Mouse (Mus musculus): Measurements from ENCODE around the gene 2810006K23Rik. TPM values are rescaled to one million over a fixed set of nuclear protein-coding genes. Genes with fewer than 3 reads are reported as not detected.

2810006K23Rik gene
- polyA plus RNA-seq (2015; fragmentation: Nextera tagmentation; extraction: Ambion mirVana), result 13.7 and 15.7 TPM in 2 replicates

DNA sequence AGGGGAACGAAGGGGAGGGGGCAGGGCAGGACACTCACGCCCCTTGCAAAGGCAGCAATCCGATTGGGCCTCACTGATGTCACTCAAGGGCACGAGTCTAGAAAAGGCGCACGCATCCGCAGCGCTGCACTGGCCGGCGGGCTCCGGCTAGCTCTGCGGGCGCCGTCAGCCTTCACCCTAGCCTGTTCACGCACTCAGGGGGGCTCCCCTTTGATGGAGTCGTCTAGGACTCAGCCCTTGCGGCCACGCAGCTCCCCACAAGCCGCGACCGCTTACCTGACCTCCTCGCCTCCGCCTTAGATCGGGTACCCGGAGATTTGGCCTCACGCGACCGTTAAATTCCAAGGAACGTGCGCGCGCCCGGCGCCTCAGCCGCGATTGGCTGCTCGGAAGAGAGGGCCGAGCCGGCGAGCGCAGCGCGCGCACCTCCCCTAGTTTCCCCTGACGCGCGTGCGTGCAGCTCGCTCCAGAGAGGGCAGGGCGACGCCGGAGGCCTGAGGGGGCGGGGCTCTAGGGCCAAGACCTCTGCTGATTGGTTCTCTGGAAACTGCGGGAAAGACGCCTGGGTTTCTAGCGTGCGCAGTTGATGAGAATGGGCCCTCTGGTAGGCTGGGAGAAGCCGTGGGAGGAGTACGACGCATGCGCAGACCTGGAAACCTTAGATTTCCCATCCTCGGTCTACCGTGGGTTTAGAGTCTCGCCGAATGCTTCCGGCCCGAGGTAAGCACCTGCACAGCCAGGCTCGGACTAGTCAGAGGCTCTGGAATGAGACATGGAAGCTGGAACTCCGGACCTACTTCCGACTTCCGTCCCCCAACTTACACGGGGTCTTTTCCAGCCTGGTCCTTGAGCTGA lies at the start of gene 2810006K23Rik, which contains the start of gene Mphosph9:
TSS of gene 2810006K23Rik (plus strand) at position 580 of the 855 bp plus-strand sequence.
TSS of gene Mphosph9 (minus strand) at position 463 of the 855 bp plus-strand sequence.

DNA sequence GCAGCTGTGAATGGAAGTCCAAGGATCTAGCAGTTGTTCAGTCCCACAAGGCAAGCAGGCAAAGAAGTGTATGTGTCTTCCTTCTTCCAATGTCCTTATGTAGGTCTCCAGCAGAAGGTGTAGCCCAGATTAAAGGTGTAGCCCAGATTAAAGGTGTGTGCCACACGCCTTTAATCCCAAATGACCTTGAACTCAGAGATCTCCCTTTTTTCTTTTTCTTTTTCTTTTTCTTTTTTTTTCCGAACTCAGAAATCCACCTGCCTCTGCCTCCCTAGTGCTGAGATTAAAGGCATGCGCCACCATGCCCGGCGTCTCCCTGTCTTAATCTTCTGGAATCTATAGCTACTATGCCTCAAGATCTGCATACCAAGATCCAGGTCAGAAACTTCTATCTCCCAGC lies 35.1 kb downstream of the 2810006K23Rik start, which contains the start of gene Cdk2ap1:
TSS of gene Cdk2ap1 (minus strand) at position 101 of the 400 bp plus-strand sequence.

Other genes with a start within 250 kb of the 2810006K23Rik start
- gene Abcb9, start 232.3 kb upstream of the 2810006K23Rik start, polyA plus RNA-seq (2015; fragmentation: Nextera tagmentation; extraction: Ambion mirVana), result 2.7 and 3.5 TPM in 2 replicates
- gene Ogfod2, start 215.8 kb upstream of the 2810006K23Rik start, polyA plus RNA-seq (2015; fragmentation: Nextera tagmentation; extraction: Ambion mirVana), result 29.7 and 52.4 TPM in 2 replicates
- gene Arl6ip4, start 212.0 kb upstream of the 2810006K23Rik start, polyA plus RNA-seq (2015; fragmentation: Nextera tagmentation; extraction: Ambion mirVana), result 82.9 and 100 TPM in 2 replicates
- gene Pitpnm2, start 78.3 kb upstream of the 2810006K23Rik start, polyA plus RNA-seq (2015; fragmentation: Nextera tagmentation; extraction: Ambion mirVana), result 3.2 and 3.3 TPM in 2 replicates
- 5.1 and 5.5 TPM in 2 replicates for gene Mphosph9, start 117 bp upstream of the 2810006K23Rik start, polyA plus RNA-seq (2015; fragmentation: Nextera tagmentation; extraction: Ambion mirVana)
- 91.9 and 124 TPM in 2 replicates for gene Cdk2ap1, start 35.0 kb downstream of the 2810006K23Rik start, polyA plus RNA-seq (2015; fragmentation: Nextera tagmentation; extraction: Ambion mirVana)
- gene Sbno1, start 97.9 kb downstream of the 2810006K23Rik start, polyA plus RNA-seq (2015; fragmentation: Nextera tagmentation; extraction: Ambion mirVana), result 32.4 and 48.5 TPM in 2 replicates
- gene Kmt5a, start 111.8 kb downstream of the 2810006K23Rik start, polyA plus RNA-seq (2015; fragmentation: Nextera tagmentation; extraction: Ambion mirVana), result 35.3 and 63.5 TPM in 2 replicates
- 43.9 and 45.9 TPM in 2 replicates for gene Rilpl2, start 150.3 kb downstream of the 2810006K23Rik start, polyA plus RNA-seq (2015; fragmentation: Nextera tagmentation; extraction: Ambion mirVana)
- 10.2 and 10.6 TPM in 2 replicates for gene Snrnp35, start 155.0 kb downstream of the 2810006K23Rik start, polyA plus RNA-seq (2015; fragmentation: Nextera tagmentation; extraction: Ambion mirVana)
- gene Rilpl1, start 203.3 kb downstream of the 2810006K23Rik start, polyA plus RNA-seq (2015; fragmentation: Nextera tagmentation; extraction: Ambion mirVana), result 16.7 and 18.7 TPM in 2 replicates
- gene Tmed2, start 212.6 kb downstream of the 2810006K23Rik start, polyA plus RNA-seq (2015; fragmentation: Nextera tagmentation; extraction: Ambion mirVana), result 318 and 430 TPM in 2 replicates
- gene Ddx55, start 224.8 kb downstream of the 2810006K23Rik start, polyA plus RNA-seq (2015; fragmentation: Nextera tagmentation; extraction: Ambion mirVana), result 6.5 and 8.2 TPM in 2 replicates

Data from adrenal gland, postnatal 0 days (tissue).